Mouse (Mus musculus): ENCODE measurements around the gene Tnni3k. TPM values are rescaled to one million over a fixed set of nuclear protein-coding genes. Genes with fewer than 3 reads are reported as not detected.

Tnni3k gene
- polyA plus RNA-seq, 1 experiment from 2014 or later, result 0.08 TPM

GRCm38 (mm10) chr3:154763374-154763773 is 291.8 kb downstream of the Tnni3k start:
- TF ChIP-seq CTCF (IDR thresholded peaks at IDR 0.05; ENCODE audit: low read depth), result no peak
- WGBS, result 65% methylated on average over 9 of the region's 9 CpGs
- no peak overlapping the region for H3K9ac ChIP-seq (ENCODE audit: low read depth, low read length)
- no peak for ATAC-seq
- H3K4me3 ChIP-seq (ENCODE audit: low read depth, low read length), result no peak overlapping the region
- no peaks in the 10 kb centered on the region for H3K27me3 ChIP-seq (replicated peaks; ENCODE audit: control insufficient read depth, insufficient read depth, low read length)
- H3K36me3 ChIP-seq (ENCODE audit: control insufficient read depth, insufficient read depth), result no peaks in the 10 kb centered on the region
- no peak overlapping the region for H3K27ac ChIP-seq (ENCODE audit: low read depth, low read length)
- no peaks in the 10 kb centered on the region for H3K9me3 ChIP-seq (ENCODE audit: control insufficient read depth)
- no peak overlapping the region for H3K4me2 ChIP-seq (replicated peaks; ENCODE audit: low read depth)
- no peaks in the 10 kb centered on the region for H3K4me1 ChIP-seq (replicated peaks; ENCODE audit: control insufficient read depth, insufficient read depth, low read length)

GRCm38 (mm10) chr3:154761108-154761507 is 294.1 kb downstream of the Tnni3k start:
- WGBS, result 84% methylated on average over 3 of the region's 3 CpGs
- Histone ChIP-seq H3K4me3 (ENCODE audit: low read depth, low read length) (no peak overlapping the region), H3K4me2 (replicated peaks; ENCODE audit: low read depth) (no peak overlapping the region), H3K9ac (ENCODE audit: low read depth, low read length) (no peak overlapping the region), H3K4me1 (replicated peaks; ENCODE audit: control insufficient read depth, insufficient read depth, low read length) (no peaks in the 10 kb centered on the region), H3K27ac (ENCODE audit: low read depth, low read length) (no peak overlapping the region), H3K36me3 (ENCODE audit: control insufficient read depth, insufficient read depth) (no peaks in the 10 kb centered on the region), H3K27me3 (replicated peaks; ENCODE audit: control insufficient read depth, insufficient read depth, low read length) (no peaks in the 10 kb centered on the region), H3K9me3 (ENCODE audit: control insufficient read depth) (no peaks in the 10 kb centered on the region)
- no peak for TF ChIP-seq CTCF (IDR thresholded peaks at IDR 0.05; ENCODE audit: low read depth)
- no peak for ATAC-seq

DNA sequence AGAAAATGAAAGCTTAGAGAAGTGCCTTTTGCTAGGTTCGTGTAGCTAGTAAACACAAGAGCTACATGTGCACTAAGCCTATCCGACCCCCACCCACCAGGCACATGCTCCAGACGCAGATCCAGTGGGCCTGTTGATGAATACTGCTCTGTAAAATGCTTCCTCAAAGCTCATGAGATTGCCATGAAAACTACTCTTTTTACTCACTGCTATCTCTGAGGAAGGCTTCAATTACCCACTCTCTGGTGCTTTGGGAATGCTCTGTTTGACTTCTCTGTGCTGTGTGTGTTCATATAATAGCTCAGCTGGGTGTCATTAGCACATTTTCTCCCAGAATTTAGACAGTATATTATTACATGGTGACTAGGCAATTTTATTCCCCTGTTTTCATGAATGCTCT is 297.1 kb downstream of the Tnni3k start:
- no peak overlapping the region for H3K4me2 ChIP-seq (replicated peaks; ENCODE audit: low read depth)
- no peak for ATAC-seq

DNA sequence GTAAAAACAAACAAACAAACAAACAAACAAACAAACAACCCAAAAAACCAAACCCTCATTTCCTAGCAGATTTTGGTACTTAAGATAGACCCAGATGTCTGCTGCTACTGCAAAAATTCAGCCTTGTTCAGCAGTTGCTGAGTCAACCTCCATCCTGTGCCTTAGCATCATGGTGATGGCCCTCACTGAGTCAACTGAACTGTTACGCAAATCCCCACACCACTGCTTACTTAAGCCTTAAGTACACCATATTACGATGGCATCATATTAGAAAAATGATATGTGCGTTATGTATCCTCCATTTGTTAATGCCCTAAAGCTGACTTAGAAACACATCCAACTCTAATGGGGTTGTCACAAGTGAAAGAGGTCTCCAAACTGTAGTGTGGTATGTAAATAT is 300.0 kb downstream of the Tnni3k start:
- WGBS, result 77% methylated on average over 3 of the region's 3 CpGs
- no peaks in the 10 kb centered on the region for H3K36me3 ChIP-seq (ENCODE audit: control insufficient read depth, insufficient read depth)
- H3K27me3 ChIP-seq (replicated peaks; ENCODE audit: control insufficient read depth, insufficient read depth, low read length), result no peaks in the 10 kb centered on the region
- ATAC-seq, result no peak
- H3K4me3 ChIP-seq (ENCODE audit: low read depth, low read length), result no peak overlapping the region
- H3K9ac ChIP-seq (ENCODE audit: low read depth, low read length), result no peak overlapping the region
- no peak for TF ChIP-seq CTCF (IDR thresholded peaks at IDR 0.05; ENCODE audit: low read depth)
- H3K9me3 ChIP-seq (ENCODE audit: control insufficient read depth), result no peaks in the 10 kb centered on the region
- no peak overlapping the region for H3K27ac ChIP-seq (ENCODE audit: low read depth, low read length)
- no peaks in the 10 kb centered on the region for H3K4me1 ChIP-seq (replicated peaks; ENCODE audit: control insufficient read depth, insufficient read depth, low read length)
- H3K4me2 ChIP-seq (replicated peaks; ENCODE audit: low read depth), result no peak overlapping the region

More for the DNA sequence above, 297.1 kb downstream of the Tnni3k start:
- H3K4me3 ChIP-seq (ENCODE audit: low read depth, low read length), result no peak overlapping the region
- H3K4me1 ChIP-seq (replicated peaks; ENCODE audit: control insufficient read depth, insufficient read depth, low read length), result no peaks in the 10 kb centered on the region
- no peaks in the 10 kb centered on the region for H3K27me3 ChIP-seq (replicated peaks; ENCODE audit: control insufficient read depth, insufficient read depth, low read length)
- WGBS, result 82% methylated on average over 3 of the region's 3 CpGs
- no peaks in the 10 kb centered on the region for H3K9me3 ChIP-seq (ENCODE audit: control insufficient read depth)
- no peaks in the 10 kb centered on the region for H3K36me3 ChIP-seq (ENCODE audit: control insufficient read depth, insufficient read depth)
- H3K27ac ChIP-seq (ENCODE audit: low read depth, low read length), result no peak overlapping the region
- no peak for TF ChIP-seq CTCF (IDR thresholded peaks at IDR 0.05; ENCODE audit: low read depth)
- no peak overlapping the region for H3K9ac ChIP-seq (ENCODE audit: low read depth, low read length)

DNA sequence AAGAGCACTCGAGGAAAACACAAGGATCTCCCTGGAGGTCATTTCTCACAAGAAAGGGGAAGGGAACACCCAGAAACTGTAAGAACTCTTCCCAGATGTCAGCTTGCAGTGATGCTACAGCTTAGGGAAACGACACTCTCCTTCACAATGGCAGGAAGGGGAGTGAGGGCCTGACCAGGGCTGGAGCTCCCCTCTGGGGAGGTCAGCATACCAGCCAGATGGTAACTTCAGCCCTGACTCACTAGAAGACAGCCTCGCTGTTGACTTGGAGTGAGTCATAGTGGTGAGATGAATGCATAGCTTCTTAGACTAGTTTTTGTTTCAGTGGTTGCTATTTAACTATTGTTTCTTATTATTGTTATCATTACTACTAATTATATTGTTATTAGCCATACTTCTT is 300.7 kb downstream of the Tnni3k start:
- 46% methylated on average over 3 of the region's 3 CpGs for WGBS

DNA sequence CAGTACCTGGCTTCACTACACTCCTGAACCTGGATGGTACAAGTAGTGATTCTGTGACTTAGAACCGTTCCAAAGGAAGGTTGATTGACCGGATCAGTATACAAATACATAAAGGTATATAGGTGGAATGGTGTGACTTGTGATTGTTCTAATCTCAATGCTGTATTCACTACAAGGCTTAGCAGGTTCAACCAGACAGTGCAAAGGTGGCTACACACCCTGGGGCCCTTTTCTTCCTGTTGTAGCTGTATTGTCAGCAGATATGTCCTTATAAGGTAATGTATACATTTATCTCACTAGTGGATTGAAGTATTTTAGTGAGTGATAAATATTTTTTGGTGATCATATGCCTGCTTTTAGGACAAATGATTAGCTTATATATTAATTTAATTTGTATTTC is 310.9 kb downstream of the Tnni3k start:
- Histone ChIP-seq H3K9ac (ENCODE audit: low read depth, low read length) (no peak overlapping the region), H3K36me3 (ENCODE audit: control insufficient read depth, insufficient read depth) (no peaks in the 10 kb centered on the region), H3K9me3 (ENCODE audit: control insufficient read depth) (no peaks in the 10 kb centered on the region), H3K4me3 (ENCODE audit: low read depth, low read length) (no peak overlapping the region), H3K27me3 (replicated peaks; ENCODE audit: control insufficient read depth, insufficient read depth, low read length) (no peaks in the 10 kb centered on the region), H3K27ac (ENCODE audit: low read depth, low read length) (no peak overlapping the region), H3K4me2 (replicated peaks; ENCODE audit: low read depth) (no peak overlapping the region), H3K4me1 (replicated peaks; ENCODE audit: control insufficient read depth, insufficient read depth, low read length) (no peaks in the 10 kb centered on the region)
- 65% methylated on average over 2 of the region's 2 CpGs for WGBS
- ATAC-seq, result peak; percentile 75; the same call in 1 of the 2 replicates
- TF ChIP-seq CTCF (IDR thresholded peaks at IDR 0.05; ENCODE audit: low read depth), result no peak

More for the DNA sequence above, 300.7 kb downstream of the Tnni3k start:
- no peaks in the 10 kb centered on the region for H3K9me3 ChIP-seq (ENCODE audit: control insufficient read depth)
- H3K27ac ChIP-seq (ENCODE audit: low read depth, low read length), result no peak overlapping the region
- TF ChIP-seq CTCF (IDR thresholded peaks at IDR 0.05; ENCODE audit: low read depth), result no peak
- H3K36me3 ChIP-seq (ENCODE audit: control insufficient read depth, insufficient read depth), result no peaks in the 10 kb centered on the region
- H3K4me1 ChIP-seq (replicated peaks; ENCODE audit: control insufficient read depth, insufficient read depth, low read length), result no peaks in the 10 kb centered on the region
- H3K4me3 ChIP-seq (ENCODE audit: low read depth, low read length), result no peak overlapping the region
- H3K9ac ChIP-seq (ENCODE audit: low read depth, low read length), result no peak overlapping the region
- no peak overlapping the region for H3K4me2 ChIP-seq (replicated peaks; ENCODE audit: low read depth)
- no peak for ATAC-seq
- H3K27me3 ChIP-seq (replicated peaks; ENCODE audit: control insufficient read depth, insufficient read depth, low read length), result no peaks in the 10 kb centered on the region

GRCm38 (mm10) chr3:154742927-154743326 is 312.3 kb downstream of the Tnni3k start:
- Histone ChIP-seq H3K27me3 (replicated peaks; ENCODE audit: control insufficient read depth, insufficient read depth, low read length) (no peaks in the 10 kb centered on the region), H3K27ac (ENCODE audit: low read depth, low read length) (no peak overlapping the region), H3K36me3 (ENCODE audit: control insufficient read depth, insufficient read depth) (no peaks in the 10 kb centered on the region), H3K9ac (ENCODE audit: low read depth, low read length) (no peak overlapping the region), H3K4me3 (ENCODE audit: low read depth, low read length) (no peak overlapping the region), H3K4me2 (replicated peaks; ENCODE audit: low read depth) (no peak overlapping the region), H3K9me3 (ENCODE audit: control insufficient read depth) (no peaks in the 10 kb centered on the region), H3K4me1 (replicated peaks; ENCODE audit: control insufficient read depth, insufficient read depth, low read length) (no peaks in the 10 kb centered on the region)
- WGBS, result 72% methylated on average over 5 of the region's 5 CpGs
- no peak for ATAC-seq
- no peak for TF ChIP-seq CTCF (IDR thresholded peaks at IDR 0.05; ENCODE audit: low read depth)
